Mouse (Mus musculus) cerebellum, adult 2 months (tissue): ENCODE results near the gene Dyrk3. TPM values are rescaled to one million over a fixed set of nuclear protein-coding genes. Genes with fewer than 3 reads are reported as not detected.

Experiments used
- DNase-seq, 2 experiments: peaks; one replicate each; pipeline ENCODE4 v3.0.0; 2021
- H3K27ac ChIP-seq: fragments of 200-500 bp; 2 replicates; pipeline ENCODE4 v1.5.1; 2012; ENCODE audit warnings: low read length, control low read depth, inconsistent platforms; ENCODE audit not compliant: insufficient read depth
- H3K27me3 ChIP-seq: fragments of 200-500 bp; 2 replicates; pipeline ENCODE4 v1.6.1; 2012; ENCODE audit warnings: inconsistent platforms, mild to moderate bottlenecking, low read length, moderate library complexity; ENCODE audit not compliant: control insufficient read depth, insufficient read depth
- H3K4me1 ChIP-seq: fragments of 200-500 bp; 2 replicates; pipeline ENCODE4 v1.6.1; 2011; ENCODE audit warnings: low read length; ENCODE audit not compliant: control insufficient read depth, insufficient read depth
- H3K4me3 ChIP-seq: fragments of 200-500 bp; replicated peaks from 2 replicates; pipeline ENCODE3; 2011; ENCODE audit warnings: mild to moderate bottlenecking, low read depth, low read length, control low read depth; ENCODE audit not compliant: insufficient read depth
- CTCF ChIP-seq: fragments of 200-500 bp; IDR thresholded peaks from 2 replicates; pipeline ENCODE4 v1.5.1; 2011; ENCODE audit warnings: low read depth, mild to moderate bottlenecking, control low read depth, low read length, moderate library complexity, borderline replicate concordance; ENCODE audit not compliant: insufficient read depth
- POLR2A ChIP-seq: fragments of 200-500 bp; IDR thresholded peaks from 2 replicates; pipeline ENCODE4 v1.6.1; 2011; ENCODE audit warnings: low read length, control low read depth, borderline replicate concordance; ENCODE audit not compliant: insufficient read depth
- WGBS: fragments of 180-500 bp; shearing (Covaris S2); methylation state at CpG from one replicate; pipeline ENCODE4 v1.1.7; 2018; 5-methylcytosine and 5-hydroxymethylcytosine counted together
- polyA plus RNA-seq: library from polyadenylated mRNA; depleted of rRNA; stranded (reverse); fragments of >200 nt; gene quantifications from 2 replicates; pipeline ENCODE4 v1.2.3, GENCODE M21; 2012

Gene Dyrk3
- polyA plus RNA-seq, 1 experiment: 2.9 TPM

DNA sequence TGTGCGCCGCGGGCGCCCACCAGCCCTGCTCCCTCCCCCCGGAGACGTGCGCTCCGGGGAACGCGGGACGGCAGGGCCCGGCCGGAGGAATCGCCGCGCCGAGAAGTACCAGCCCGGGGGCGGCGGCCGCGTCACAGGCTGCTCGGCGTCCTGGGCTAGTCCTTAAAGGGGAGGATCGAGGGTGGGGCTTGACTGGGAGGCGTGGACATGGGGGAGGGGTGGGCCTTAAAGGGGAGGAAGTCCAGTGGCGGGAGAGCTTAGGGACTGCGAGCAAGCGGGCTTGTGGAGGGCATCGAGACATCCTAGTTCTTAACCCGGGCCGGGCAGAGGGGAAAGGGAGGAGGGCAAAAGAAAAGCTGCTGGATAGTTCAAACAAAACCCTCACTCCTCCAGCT, 40.4 kb downstream of the Dyrk3 start, which contains the start of gene Mapkapk2:
Gene Mapkapk2, minus strand, starts transcription at position 127 of the 395 bp plus-strand sequence.
- DNase-seq: peak; percentile 87 to 88
- Histone ChIP-seq H3K27me3 (no peaks in the 10 kb centered on the region), H3K4me1 (0 out of 2 replicates have a peak, but pooled peaks cover 3% of the 10 kb centered on the region), H3K27ac (peak within 1 kb of the TSS; percentile 5; the same call in 1 of the 2 replicates), H3K4me3 (peak within 1 kb of the TSS; percentile 99)
- TF ChIP-seq POLR2A: peak; percentile 64
- TF ChIP-seq CTCF: no peak
- 1% methylated on average over 23 of the region's 32 CpGs for WGBS

DNA sequence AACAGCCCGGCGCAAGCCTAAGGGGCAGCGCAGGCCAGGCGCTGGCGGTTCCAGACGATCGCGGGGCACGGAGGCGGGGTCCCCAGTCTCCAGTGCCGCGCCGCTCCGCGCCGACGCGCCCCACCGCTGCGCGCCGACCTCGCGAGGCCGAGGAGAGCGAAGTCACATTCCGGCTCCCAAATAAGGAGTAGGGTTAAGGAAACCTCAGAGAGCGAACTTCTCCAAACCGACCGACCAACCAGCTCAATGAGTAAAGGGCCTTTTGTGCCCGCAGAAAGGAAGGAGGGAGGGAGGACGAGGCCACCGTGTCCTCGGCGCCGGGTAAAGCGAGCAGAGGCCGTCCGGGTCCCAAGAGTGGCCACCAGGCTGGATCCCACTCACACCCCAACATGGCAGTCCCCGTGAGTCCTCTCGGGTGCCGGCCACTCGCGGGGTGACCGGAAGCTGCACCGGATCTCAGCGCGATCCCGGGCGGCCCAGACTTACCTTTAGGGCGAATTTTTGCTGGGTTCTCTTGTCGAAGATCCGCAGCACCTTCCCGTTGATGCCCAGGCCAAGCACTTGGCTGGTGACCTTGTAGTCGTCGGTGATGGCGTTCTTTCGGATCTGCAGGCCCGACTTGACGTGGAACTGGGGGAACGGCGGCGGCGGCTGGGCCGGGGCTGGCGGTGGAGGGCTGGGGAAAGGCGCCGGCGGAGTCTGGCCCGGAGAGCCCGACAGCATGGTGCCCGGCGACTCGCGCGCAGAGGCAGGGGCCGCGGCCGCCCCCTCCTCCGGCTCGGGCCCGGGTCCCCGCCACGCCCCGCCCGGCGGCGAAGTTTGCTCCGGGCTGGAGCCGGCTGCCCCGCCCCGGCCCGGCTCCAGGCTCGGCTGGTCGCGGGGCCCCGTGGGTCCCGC, 41.1 kb downstream of the Dyrk3 start:
- TF ChIP-seq POLR2A (no peak), CTCF (no peak)
- WGBS: under 1% methylated on average over 97 of the region's 98 CpGs
- peak; percentile 44 to 62 for DNase-seq

DNA sequence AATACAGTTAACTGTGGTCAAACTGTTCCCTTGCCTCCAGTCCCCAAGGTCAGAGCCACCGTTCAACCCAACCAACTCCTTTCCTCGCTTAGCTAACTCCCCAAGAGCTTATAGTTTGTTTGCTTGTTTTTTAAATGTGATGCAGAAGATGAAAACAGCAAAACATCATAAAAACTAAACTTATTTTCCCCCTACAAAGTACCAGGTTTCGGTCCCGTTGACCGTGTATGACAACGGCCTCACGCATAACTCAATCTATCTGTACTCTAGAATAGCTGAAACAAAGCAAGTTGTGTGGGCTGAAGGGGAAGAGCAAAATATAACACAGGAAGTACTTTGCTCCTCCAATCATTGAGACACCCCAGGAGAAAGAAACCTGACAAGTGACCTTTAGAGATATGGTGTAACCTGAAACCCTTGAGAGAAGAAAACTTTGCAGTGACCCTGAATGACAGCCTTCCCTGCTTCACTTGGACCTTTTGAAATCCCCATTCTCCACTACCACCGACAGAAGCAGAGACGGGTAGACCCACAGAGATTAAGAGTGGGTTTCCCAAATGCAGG, 41.9 kb downstream of the Dyrk3 start:
- H3K4me1 ChIP-seq: peaks cover 3% of the 10 kb centered on the region; the same call in 1 of the 2 replicates
- H3K4me3 ChIP-seq: peak overlapping the region; percentile 99
- H3K27ac ChIP-seq: no peak overlapping the region
- H3K27me3 ChIP-seq: no peaks in the 10 kb centered on the region
- WGBS: 58% methylated on average over 9 of the region's 9 CpGs
- TF ChIP-seq CTCF: no peak
- no peak for TF ChIP-seq POLR2A
- no peak for DNase-seq

More for the DNA sequence above, 41.1 kb downstream of the Dyrk3 start:
- Histone ChIP-seq H3K27me3 (no peaks in the 10 kb centered on the region), H3K4me3 (peak overlapping the region; percentile 99), H3K4me1 (peaks cover 3% of the 10 kb centered on the region; the same call in 1 of the 2 replicates), H3K27ac (peak overlapping the region; percentile 5; the same call in 1 of the 2 replicates)

DNA sequence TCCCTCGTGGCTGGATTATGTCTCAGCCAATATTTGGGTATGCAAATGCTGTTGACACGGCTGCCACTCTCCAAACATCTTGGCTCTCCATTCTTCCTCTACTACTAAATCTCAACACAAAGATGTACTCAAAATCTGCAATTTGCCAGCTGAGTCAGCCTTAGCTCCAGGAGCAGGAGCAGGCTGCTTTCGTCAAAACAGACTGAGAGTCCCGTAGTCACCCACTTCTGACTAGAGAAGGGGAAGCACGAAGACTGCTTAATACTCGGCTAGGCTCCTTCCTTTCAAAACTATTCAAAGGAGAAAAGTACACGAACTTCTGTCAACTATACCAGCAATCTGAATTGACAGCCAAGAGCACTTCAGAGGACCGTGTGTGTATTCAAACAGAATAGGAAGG, 42.6 kb downstream of the Dyrk3 start:
- peaks cover 7% of the 10 kb centered on the region; the same call in 1 of the 2 replicates for H3K4me1 ChIP-seq
- no peaks in the 10 kb centered on the region for H3K27me3 ChIP-seq
- 58% methylated on average over 8 of the region's 8 CpGs for WGBS
- TF ChIP-seq CTCF (no peak), POLR2A (no peak)
- no peak overlapping the region for H3K27ac ChIP-seq
- no peak overlapping the region for H3K4me3 ChIP-seq
- DNase-seq: no peak

DNA sequence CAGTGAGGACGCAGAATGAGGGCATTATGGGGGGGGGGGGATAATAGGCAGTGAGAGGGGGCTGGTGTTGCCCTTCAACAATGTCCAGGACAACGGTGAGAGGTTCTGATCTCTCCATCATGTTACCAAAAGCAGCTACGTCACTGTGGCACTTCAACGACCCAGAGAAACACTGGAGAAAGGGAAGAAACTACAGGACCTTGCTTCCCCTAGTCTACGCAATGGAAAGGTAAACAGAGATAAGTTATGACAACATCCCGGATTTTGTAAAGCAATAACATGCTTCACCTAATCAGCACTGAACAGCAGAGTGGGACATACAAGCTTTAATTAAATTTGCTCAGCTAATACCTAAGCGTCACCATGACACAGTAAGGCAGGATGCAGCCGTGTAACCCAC, 44.3 kb downstream of the Dyrk3 start:
- WGBS: 83% methylated on average over 8 of the region's 8 CpGs
- H3K4me3 ChIP-seq: no peak overlapping the region
- H3K27me3 ChIP-seq: no peaks in the 10 kb centered on the region
- no peak overlapping the region for H3K27ac ChIP-seq
- peaks cover 17% of the 10 kb centered on the region for H3K4me1 ChIP-seq
- DNase-seq: no peak
- TF ChIP-seq POLR2A: no peak
- TF ChIP-seq CTCF: no peak

DNA sequence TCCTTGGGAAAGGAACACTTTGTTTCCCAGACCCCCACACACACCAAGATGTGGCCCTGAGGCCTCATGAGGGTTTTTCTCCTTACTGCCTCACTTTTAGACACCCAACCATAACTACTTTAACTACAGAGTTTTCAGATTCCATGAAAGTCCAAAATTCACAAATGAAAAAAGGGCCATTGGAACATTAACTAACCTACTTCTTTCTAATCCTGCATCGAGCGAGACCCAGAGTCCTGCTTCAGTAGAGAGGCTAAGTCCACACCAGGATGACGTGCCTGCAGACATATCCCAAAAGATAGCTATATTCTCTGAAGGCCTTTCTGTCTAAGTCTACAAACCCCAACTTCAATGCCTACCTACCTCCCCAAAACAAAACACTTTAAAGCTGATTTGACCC, 45.3 kb downstream of the Dyrk3 start:
- TF ChIP-seq POLR2A (no peak), CTCF (no peak)
- Histone ChIP-seq H3K4me1 (peaks cover 17% of the 10 kb centered on the region), H3K4me3 (no peak overlapping the region), H3K27ac (no peak overlapping the region), H3K27me3 (no peaks in the 10 kb centered on the region)
- DNase-seq: no peak
- WGBS: 95% methylated on average over 3 of the region's 3 CpGs

DNA sequence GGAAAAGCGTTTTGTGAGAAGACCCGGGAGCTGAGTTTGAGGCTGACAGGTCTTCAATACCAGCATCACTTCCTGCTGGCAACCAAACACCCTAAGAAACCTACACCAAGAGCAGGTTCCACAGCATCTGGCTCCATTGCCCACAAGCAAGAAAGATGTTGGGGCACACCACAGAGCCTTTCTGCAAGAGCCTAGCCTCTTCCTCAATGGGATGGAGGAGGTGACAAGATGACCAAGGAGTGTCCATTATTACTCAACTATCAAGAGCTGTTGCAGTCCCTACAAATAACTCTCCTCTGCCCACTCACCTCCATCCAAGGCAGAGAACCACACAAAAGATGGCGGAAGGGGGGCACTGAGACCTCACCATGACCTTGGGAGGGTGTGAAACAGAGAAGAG, 46.0 kb downstream of the Dyrk3 start:
- no peak for DNase-seq
- H3K4me1 ChIP-seq: peaks cover 17% of the 10 kb centered on the region

More for the DNA sequence above, 46.0 kb downstream of the Dyrk3 start:
- TF ChIP-seq CTCF (no peak), POLR2A (no peak)
- Histone ChIP-seq H3K27me3 (no peaks in the 10 kb centered on the region), H3K4me3 (no peak overlapping the region), H3K27ac (no peak overlapping the region)
- WGBS: 93% methylated on average over 3 of the region's 3 CpGs
